Mouse (Mus musculus) liver, postnatal 0 days (tissue): ENCODE measurements around the gene Mad1l1. TPM values are rescaled to one million over a fixed set of nuclear protein-coding genes. Genes with fewer than 3 reads are reported as not detected.

Source experiments
- ATAC-seq: fragments of 200-750 bp; cut with Nextera tagmentation; 2 replicates; pipeline ENCODE4 v1.8.0; 2017; ENCODE audit warnings: mild to moderate bottlenecking, moderate library complexity
- DNase-seq: peaks from one replicate; pipeline ENCODE4 v3.0.0-alpha.2; 2016
- H3K27ac ChIP-seq: fragments of 300-500 bp; sonication (generic); 2 replicates; pipeline ENCODE4 v1.5.1; 2014; ENCODE audit warnings: antibody characterized with exemption, moderate library complexity, mild to moderate bottlenecking, low read depth
- H3K27me3 ChIP-seq: fragments of 300-500 bp; sonication (generic); 2 replicates; pipeline ENCODE4 v1.6.1; 2014; ENCODE audit warnings: low read length, control low read depth, mixed read lengths; ENCODE audit not compliant: insufficient read depth
- H3K36me3 ChIP-seq: fragments of 300-500 bp; sonication (generic); replicated peaks from 2 replicates; pipeline ENCODE4 v1.6.1; 2014; ENCODE audit warnings: mild to moderate bottlenecking, control low read depth, low read length, moderate library complexity, mixed read lengths; ENCODE audit not compliant: insufficient read depth
- H3K4me1 ChIP-seq: fragments of 300-500 bp; sonication (generic); 2 replicates; pipeline ENCODE4 v1.6.1; 2014; ENCODE audit warnings: antibody characterized with exemption, mild to moderate bottlenecking, control low read depth; ENCODE audit not compliant: insufficient read depth
- H3K4me2 ChIP-seq: fragments of 300-500 bp; sonication (generic); 2 replicates; pipeline ENCODE4 v1.6.1; 2014; ENCODE audit warnings: low read depth, mild to moderate bottlenecking, low read length, moderate library complexity, mixed read lengths
- H3K4me3 ChIP-seq: fragments of 300-500 bp; sonication (generic); 2 replicates; pipeline ENCODE4 v1.5.1; 2014; ENCODE audit warnings: low read depth, low read length
- H3K9ac ChIP-seq: fragments of 300-500 bp; sonication (generic); replicated peaks from 2 replicates; pipeline ENCODE4 v1.6.1; 2014; ENCODE audit warnings: mild to moderate bottlenecking, moderate library complexity
- H3K9me3 ChIP-seq: fragments of 300-500 bp; sonication (generic); 2 replicates; pipeline ENCODE4 v1.6.1; 2016; ENCODE audit warnings: mild to moderate bottlenecking, control low read depth, low read length, mixed read lengths
- CTCF ChIP-seq: sonication (generic); IDR thresholded peaks from 2 replicates; pipeline ENCODE4 v1.5.1; 2016; ENCODE audit warnings: antibody characterized with exemption, low read depth
- EP300 ChIP-seq: IDR thresholded peaks from 2 replicates; pipeline ENCODE4 v1.6.1; 2016; ENCODE audit warnings: antibody characterized with exemption, low read depth, mild to moderate bottlenecking
- WGBS: fragments of 180-500 bp; shearing (Covaris S2); extraction: QIAGEN DNeasy Blood & Tissue Kit; methylation state at CpG from one replicate; pipeline ENCODE4 v1.1.7; 2014; ENCODE audit not compliant: insufficient replicate concordance; 5-methylcytosine and 5-hydroxymethylcytosine counted together
- polyA plus RNA-seq: library from polyadenylated mRNA; unstranded; fragments of >200 nt; fragmentation: Nextera tagmentation; extraction: Ambion mirVana; gene quantifications from 2 replicates; pipeline ENCODE4 v1.2.1, GENCODE M21; 2015

Mad1l1 gene
- polyA plus RNA-seq, 1 experiment from 2014 or later: 17.0 TPM

DNA sequence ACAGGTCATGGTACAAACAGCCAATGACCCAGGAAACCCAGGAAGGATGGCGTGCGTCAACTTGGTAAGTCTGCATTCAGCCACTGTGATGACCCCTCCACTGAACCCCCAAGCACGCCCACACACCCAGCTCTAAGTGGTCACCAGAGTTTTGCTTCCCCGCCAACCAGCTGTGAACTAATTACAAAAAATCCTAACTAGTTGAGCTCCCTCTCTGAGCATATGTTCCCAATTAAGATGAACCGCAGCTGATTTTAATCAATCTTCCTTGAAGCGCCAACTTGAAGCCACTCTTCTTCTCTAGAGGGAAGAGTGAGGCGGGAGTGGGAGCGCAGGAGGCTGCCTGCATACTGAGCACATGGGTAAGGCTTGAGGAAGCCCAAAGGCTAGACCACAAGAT is 218.6 kb downstream of the Mad1l1 start:
- H3K9me3 ChIP-seq: no peaks in the 10 kb centered on the region
- 92% methylated on average over 8 of the region's 8 CpGs for WGBS
- no peaks in the 10 kb centered on the region for H3K27me3 ChIP-seq
- H3K4me3 ChIP-seq: no peak overlapping the region
- no peak overlapping the region for H3K4me2 ChIP-seq
- no peak overlapping the region for H3K9ac ChIP-seq
- H3K4me1 ChIP-seq: peaks cover 7% of the 10 kb centered on the region; the same call in 1 of the 2 replicates
- TF ChIP-seq CTCF (no peak), EP300 (no peak)
- H3K36me3 ChIP-seq: peaks cover 17% of the 10 kb centered on the region
- H3K27ac ChIP-seq: no peak overlapping the region
- ATAC-seq (no peak), DNase-seq (no peak)

DNA sequence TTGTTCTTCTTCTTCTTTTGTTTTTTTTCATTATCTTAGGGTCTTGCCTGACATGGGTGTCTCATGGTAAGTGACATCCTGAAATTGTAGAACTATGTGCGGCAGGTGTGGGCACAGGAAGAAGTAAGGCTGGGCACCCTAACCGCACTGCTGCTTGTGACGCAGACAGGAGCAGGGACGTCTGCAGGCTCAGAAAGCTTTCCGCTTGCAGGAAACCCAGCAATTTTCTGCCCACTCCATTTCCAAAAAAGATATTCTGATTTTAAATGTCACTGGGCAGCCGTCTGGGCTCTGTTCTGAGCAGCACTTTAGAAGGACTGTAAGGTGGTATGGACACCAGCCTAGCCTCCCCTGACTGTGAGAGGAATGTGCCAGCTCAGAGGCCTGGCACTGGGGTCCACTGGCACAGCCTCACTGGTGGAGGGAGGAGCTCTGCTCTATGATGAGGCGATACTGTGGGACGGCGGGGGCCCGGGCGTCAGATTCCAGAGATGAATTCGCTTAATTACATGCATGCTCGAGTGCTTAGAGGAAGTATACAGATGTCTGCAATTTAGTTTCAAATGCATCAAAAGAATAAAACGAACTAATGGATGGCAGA is 219.8 kb downstream of the Mad1l1 start:
- TF ChIP-seq EP300 (no peak), CTCF (no peak)
- H3K9me3 ChIP-seq: no peaks in the 10 kb centered on the region
- H3K4me2 ChIP-seq: no peak overlapping the region
- peaks cover 17% of the 10 kb centered on the region for H3K36me3 ChIP-seq
- WGBS: 85% methylated on average over 14 of the region's 14 CpGs
- no peak overlapping the region for H3K27ac ChIP-seq
- no peak overlapping the region for H3K9ac ChIP-seq
- H3K4me1 ChIP-seq: peaks cover 7% of the 10 kb centered on the region; the same call in 1 of the 2 replicates
- DNase-seq (no peak), ATAC-seq (no peak)
- no peaks in the 10 kb centered on the region for H3K27me3 ChIP-seq
- no peak overlapping the region for H3K4me3 ChIP-seq

DNA sequence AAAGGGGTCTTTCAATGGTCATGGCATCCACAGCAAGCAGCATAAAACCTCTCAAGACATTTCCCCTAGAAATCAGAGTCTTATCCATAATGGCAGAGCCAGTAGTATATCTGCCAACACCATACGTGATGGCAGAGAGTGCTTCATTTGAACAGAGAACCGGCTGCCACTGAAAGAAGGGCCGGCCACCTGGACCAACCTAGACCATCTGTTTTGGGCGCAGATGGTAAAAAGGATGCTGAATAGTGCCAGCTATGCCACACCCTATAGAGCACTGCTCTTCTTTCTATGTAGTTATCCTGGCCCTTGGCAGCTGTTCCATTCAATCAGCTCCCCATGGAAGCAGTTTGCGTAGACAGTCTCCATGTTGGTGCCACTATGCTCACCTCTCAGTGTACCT is 222.6 kb downstream of the Mad1l1 start:
- H3K9me3 ChIP-seq: no peaks in the 10 kb centered on the region
- no peak overlapping the region for H3K27ac ChIP-seq
- 87% methylated on average over 5 of the region's 5 CpGs for WGBS
- DNase-seq: no peak
- no peak for TF ChIP-seq CTCF
- TF ChIP-seq EP300: no peak
- no peak for ATAC-seq
- H3K9ac ChIP-seq: no peak overlapping the region
- H3K4me1 ChIP-seq: no peaks in the 10 kb centered on the region
- H3K36me3 ChIP-seq: peaks cover 18% of the 10 kb centered on the region; the same call in 1 of the 2 replicates
- no peaks in the 10 kb centered on the region for H3K27me3 ChIP-seq
- H3K4me3 ChIP-seq: no peak overlapping the region
- no peak overlapping the region for H3K4me2 ChIP-seq

DNA sequence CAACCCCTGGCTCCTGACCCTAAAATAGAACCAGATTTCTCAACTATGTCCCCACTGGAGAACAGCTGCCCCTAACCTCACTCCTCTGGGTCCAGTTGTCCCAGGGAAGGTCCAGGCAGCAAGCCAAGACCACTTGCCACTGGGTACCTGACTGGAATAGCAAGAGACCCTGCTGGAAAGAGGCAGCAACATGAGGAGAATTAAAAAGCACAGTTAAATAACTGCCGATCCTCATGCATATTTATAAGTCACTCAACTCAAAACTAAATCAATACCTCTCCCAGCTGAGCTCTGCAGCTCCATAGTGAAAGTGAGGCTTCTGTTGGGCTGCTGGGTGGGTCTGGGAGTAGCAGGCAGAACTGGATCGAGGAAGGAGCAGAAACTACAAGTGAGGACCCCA is 226.1 kb downstream of the Mad1l1 start:
- Histone ChIP-seq H3K4me1 (no peaks in the 10 kb centered on the region), H3K4me2 (no peak overlapping the region), H3K36me3 (peaks cover 11% of the 10 kb centered on the region), H3K4me3 (no peak overlapping the region), H3K27ac (no peak overlapping the region), H3K9ac (no peak overlapping the region), H3K9me3 (no peaks in the 10 kb centered on the region), H3K27me3 (no peaks in the 10 kb centered on the region)
- ATAC-seq (no peak), DNase-seq (no peak)
- no peak for TF ChIP-seq EP300
- no peak for TF ChIP-seq CTCF
- 88% methylated on average over 2 of the region's 2 CpGs for WGBS

DNA sequence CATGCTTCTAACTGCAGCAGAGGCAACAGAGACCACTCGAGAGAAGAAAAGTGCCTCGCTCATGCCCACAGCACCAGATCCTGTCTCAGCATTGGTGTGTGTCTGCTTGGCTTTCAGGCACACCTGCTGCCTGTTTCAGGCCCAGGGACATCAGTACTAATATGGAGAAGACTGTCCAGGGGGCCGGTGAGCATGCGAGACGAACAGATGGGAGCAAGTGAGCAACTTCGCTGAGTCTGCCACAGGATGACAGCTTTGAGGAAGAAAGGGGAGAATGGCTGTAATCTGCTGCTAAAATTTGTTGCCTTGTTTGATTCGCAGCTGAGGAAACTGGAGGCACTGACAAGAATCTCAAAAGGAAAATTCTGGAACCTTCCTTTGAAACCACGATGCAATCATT is 227.9 kb downstream of the Mad1l1 start:
- no peak overlapping the region for H3K27ac ChIP-seq
- WGBS: 84% methylated on average over 8 of the region's 8 CpGs
- no peaks in the 10 kb centered on the region for H3K4me1 ChIP-seq
- H3K4me2 ChIP-seq: no peak overlapping the region
- H3K4me3 ChIP-seq: no peak overlapping the region
- no peak for ATAC-seq
- no peak for DNase-seq
- no peaks in the 10 kb centered on the region for H3K27me3 ChIP-seq
- H3K9me3 ChIP-seq: no peaks in the 10 kb centered on the region
- H3K36me3 ChIP-seq: peaks cover 21% of the 10 kb centered on the region
- TF ChIP-seq EP300 (no peak), CTCF (no peak)
- no peak overlapping the region for H3K9ac ChIP-seq

GRCm38 (mm10) chr5:140091601-140092000 is 229.8 kb downstream of the Mad1l1 start:
- no peaks in the 10 kb centered on the region for H3K27me3 ChIP-seq
- no peaks in the 10 kb centered on the region for H3K4me1 ChIP-seq
- no peak overlapping the region for H3K27ac ChIP-seq
- no peak for ATAC-seq
- no peak for DNase-seq
- WGBS: 83% methylated on average over 11 of the region's 11 CpGs
- TF ChIP-seq EP300 (no peak), CTCF (no peak)
- H3K4me2 ChIP-seq: no peak overlapping the region
- H3K4me3 ChIP-seq: no peak overlapping the region
- H3K36me3 ChIP-seq: peaks cover 34% of the 10 kb centered on the region
- no peak overlapping the region for H3K9ac ChIP-seq
- no peaks in the 10 kb centered on the region for H3K9me3 ChIP-seq

- no peaks in the 10 kb centered on the region for H3K4me1 ChIP-seq
- H3K27ac ChIP-seq: no peak overlapping the region
- H3K27me3 ChIP-seq: no peaks in the 10 kb centered on the region
- H3K9me3 ChIP-seq: no peaks in the 10 kb centered on the region
- ATAC-seq (no peak), DNase-seq (no peak)
- no peak for TF ChIP-seq EP300
- TF ChIP-seq CTCF: no peak
- no peak overlapping the region for H3K4me3 ChIP-seq
- H3K9ac ChIP-seq: no peak overlapping the region
- H3K36me3 ChIP-seq: peaks cover 41% of the 10 kb centered on the region
- no peak overlapping the region for H3K4me2 ChIP-seq
Observed at GRCm38 (mm10) chr5:140089263-140089662, 232.1 kb downstream of the Mad1l1 start.
